Mouse (Mus musculus) adipose tissue, adult 10 weeks (tissue): ENCODE data around the gene Eif1ad. TPM values are rescaled to one million over a fixed set of nuclear protein-coding genes. Genes with fewer than 3 reads are reported as not detected.

Source experiments
- polyA plus RNA-seq: library from polyadenylated mRNA; stranded (reverse); fragments of 350-450 nt; fragmentation: Illumina TruSeq; extraction: RNeasy Lipid Tissue Mini Kit (QIAGEN cat#74804); gene quantifications from one replicate; pipeline ENCODE4 v1.2.3, GENCODE M21; 2014; ENCODE audit warnings: low read depth, low replicate concordance

The Eif1ad gene
- 22.2 TPM for polyA plus RNA-seq

DNA sequence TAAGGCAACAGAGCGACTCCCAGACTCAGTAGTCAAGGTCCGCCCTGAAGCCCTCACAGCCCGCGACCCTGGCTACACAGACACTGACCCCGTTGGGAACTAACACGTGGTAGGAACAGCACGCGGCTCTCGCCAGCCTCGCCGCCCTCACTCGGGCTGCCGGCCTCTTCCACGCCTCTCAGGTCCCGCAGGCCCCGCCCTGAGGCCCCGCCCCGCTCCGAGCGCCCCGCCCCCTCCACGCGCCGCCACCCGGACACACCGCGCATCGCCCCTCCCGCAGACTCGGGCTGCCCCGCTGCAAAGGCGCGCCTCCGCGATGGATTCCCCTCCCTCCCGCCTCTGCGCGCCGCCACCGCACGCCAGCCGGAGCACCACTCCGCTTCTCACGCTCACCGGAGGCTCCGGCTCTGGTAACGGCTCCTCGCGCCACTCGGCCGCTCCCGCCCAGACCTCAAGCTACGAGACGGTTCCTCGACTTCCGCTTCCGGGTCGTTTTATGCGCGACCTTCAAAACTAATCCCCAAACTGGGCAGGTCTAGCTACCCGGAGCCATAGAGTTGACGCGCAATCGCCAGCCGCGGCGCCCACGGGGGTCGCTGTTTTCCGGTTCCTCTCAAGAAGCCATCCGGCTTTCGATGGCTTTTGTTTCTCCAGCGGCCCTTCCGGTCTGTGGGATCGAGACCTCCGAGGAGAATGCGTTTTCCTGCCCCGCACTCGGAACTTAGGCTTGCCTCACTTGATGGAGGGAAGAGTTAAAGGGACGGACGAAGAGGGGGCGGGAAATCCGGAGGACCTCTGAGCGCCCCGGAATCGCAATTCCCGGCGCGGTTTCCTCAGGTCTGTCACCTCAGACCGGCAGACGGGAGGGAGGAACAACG, at the start of gene Eif1ad:
Eif1ad (plus strand) TSS at position 567 of the 878 bp plus-strand sequence.

DNA sequence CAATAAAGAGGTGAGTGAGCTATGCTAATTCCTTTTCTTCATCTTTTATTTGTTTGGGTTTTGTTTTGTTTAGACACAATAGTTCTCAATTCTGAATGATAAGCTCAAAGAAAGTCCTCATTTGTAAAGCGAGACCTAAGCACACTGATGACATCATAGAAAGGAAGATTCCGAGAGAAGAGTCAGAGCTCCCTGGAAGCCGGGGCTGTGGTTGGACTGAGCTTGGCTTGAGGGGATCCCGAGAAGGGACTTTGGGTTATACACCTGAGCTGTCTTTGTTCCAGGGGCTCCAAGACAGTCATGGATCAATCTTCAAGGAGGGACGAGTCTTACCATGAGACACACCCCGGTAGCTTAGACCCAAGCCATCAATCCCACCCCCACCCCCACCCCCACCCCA, 31.1 kb upstream of the Eif1ad start, which contains the start of gene Catsper1:
Catsper1 (plus strand) TSS at position 301 of the 400 bp plus-strand sequence.

DNA sequence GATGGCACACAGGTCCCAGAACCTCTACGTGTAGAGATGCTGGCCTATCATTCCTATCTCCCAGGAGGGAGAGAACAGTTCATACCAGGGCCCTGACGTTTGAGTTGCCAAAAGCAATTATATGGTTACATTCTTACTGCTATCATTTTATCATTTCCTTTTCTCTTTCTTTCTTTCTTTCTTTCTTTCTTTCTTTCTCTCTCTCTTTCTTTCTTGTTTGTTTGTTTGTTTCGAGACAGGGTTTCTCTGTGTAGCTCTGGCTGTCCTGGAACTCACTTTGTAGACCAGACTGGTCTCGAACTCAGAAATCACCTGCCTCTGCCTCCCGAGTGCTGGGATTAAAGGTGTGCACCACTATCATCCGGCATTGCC, 17.1 kb upstream of the Eif1ad start, which contains the start of gene Cst6:
Cst6 (minus strand) TSS at position 73 of the 372 bp plus-strand sequence.

DNA sequence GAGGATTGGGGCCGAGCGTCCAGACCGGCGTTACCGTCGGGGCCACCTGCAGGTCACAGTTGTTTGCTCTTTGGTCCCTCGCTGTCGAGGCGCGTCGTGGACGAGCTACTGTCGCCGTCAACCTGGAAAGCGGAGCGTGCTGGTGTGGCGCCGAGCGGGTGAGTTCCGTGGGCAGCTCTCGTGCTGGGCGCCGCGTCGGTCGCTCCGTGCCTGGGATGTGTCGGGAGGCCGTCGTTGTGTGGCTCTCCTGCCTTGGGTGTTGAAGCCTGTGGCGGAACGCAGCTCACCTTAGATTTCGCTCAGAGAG, 465 bp downstream of the Eif1ad start, which contains the start of gene Banf1:
Banf1 (minus strand) TSS at position 116 of the 307 bp plus-strand sequence.

DNA sequence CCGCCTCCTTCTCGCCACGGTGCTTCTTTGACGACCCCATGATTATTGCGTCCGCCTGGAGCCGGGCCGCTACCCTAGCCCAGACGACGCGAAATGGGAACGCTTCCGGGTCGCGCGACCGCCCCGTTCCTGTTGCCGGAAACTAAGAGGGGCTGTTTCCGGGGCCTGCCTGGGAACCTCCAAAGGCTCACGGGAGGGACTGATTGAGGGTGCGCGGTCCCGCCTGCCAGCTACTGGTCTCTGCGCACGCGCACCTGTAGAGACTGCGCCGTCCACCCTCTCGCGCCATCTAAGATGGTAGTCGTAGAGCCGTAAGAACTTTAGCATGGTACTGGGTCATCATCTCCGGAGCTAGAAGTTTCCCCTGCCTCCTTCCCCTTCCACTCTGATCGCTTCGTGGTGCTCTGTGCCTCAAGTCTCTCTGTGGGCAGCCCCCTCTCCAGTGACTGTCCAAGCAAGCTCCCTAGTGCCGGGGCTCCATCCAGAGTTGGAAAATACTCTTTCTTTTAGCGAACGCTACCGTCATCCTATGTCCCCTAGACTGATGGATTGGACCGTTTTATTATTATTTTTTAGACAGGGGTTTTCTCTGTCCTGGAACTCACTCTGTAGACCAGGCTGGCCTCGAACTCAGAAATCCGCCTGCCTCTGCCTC, 22.2 kb downstream of the Eif1ad start, which contains the start of gene Sart1:
Sart1 (minus strand) TSS at position 116 of the 655 bp plus-strand sequence.

DNA sequence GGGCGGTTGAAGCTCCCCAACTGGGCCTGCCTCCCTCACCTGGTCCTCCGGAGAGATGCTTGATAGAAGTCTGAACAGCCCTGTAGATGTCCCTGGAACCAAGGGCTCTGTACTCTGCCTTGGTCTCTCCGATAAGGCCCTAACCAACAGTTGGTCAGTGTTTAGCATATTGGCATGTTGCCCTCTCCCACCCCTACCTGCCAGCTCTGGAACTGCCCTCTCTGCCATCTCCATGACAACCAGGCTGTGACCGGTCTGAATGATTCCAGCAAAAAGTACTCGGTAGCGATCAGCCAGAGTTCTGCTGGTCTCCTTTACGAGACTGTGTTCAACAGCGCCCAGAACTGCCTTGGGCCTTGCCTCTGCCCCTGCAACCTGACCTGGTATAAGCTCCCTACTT, 35.8 kb downstream of the Eif1ad start, which contains the start of gene Tsga10ip:
Tsga10ip (minus strand) TSS at position 234 of the 400 bp plus-strand sequence.

Other genes with a start within 250 kb of the Eif1ad start
- 29.1 TPM for gene Klc2, start 248.2 kb upstream of the Eif1ad start, polyA plus RNA-seq
- gene Pacs1, start 93.6 kb upstream of the Eif1ad start, polyA plus RNA-seq: 21.5 TPM
- gene Sf3b2, start 71.3 kb upstream of the Eif1ad start, polyA plus RNA-seq: 105 TPM
- 0.60 TPM for gene Gal3st3, start 68.4 kb upstream of the Eif1ad start, polyA plus RNA-seq
- 2.0 TPM for gene Catsper1, start 31.0 kb upstream of the Eif1ad start, polyA plus RNA-seq
- 11.8 TPM for gene Cst6, start 17.2 kb upstream of the Eif1ad start, polyA plus RNA-seq
- 85.8 TPM for gene Banf1, start 427 bp downstream of the Eif1ad start, polyA plus RNA-seq
- gene Sart1, start 22.0 kb downstream of the Eif1ad start, polyA plus RNA-seq: 49.0 TPM
- gene Tsga10ip, start 35.8 kb downstream of the Eif1ad start, polyA plus RNA-seq: 4.2 TPM
- gene Drap1, start 58.2 kb downstream of the Eif1ad start, polyA plus RNA-seq: 252 TPM
- 45.5 TPM for gene AI837181, start 58.4 kb downstream of the Eif1ad start, polyA plus RNA-seq
- 0.51 TPM for gene Fosl1, start 80.8 kb downstream of the Eif1ad start, polyA plus RNA-seq
- gene Ccdc85b, start 91.2 kb downstream of the Eif1ad start, polyA plus RNA-seq: 7.1 TPM
- gene Fibp, start 93.9 kb downstream of the Eif1ad start, polyA plus RNA-seq: 53.3 TPM
- 1.5 TPM for gene Ctsw, start 101.8 kb downstream of the Eif1ad start, polyA plus RNA-seq
- 41.4 TPM for gene Efemp2, start 107.2 kb downstream of the Eif1ad start, polyA plus RNA-seq
- gene Mus81, start 121.7 kb downstream of the Eif1ad start, polyA plus RNA-seq: 45.1 TPM
- gene Cfl1, start 123.7 kb downstream of the Eif1ad start, polyA plus RNA-seq: 533 TPM
- gene 1700020D05Rik, start 137.0 kb downstream of the Eif1ad start, polyA plus RNA-seq: 6.2 TPM
- 18.9 TPM for gene Snx32, start 143.8 kb downstream of the Eif1ad start, polyA plus RNA-seq
- gene Ovol1, start 193.9 kb downstream of the Eif1ad start, polyA plus RNA-seq: 2.1 TPM
- gene Ap5b1, start 201.3 kb downstream of the Eif1ad start, polyA plus RNA-seq: 5.9 TPM
- gene Rnaseh2c, start 235.1 kb downstream of the Eif1ad start, polyA plus RNA-seq: 47.8 TPM
- 43.1 TPM for gene Kat5, start 243.5 kb downstream of the Eif1ad start, polyA plus RNA-seq